Mouse (Mus musculus): ENCODE measurements around the gene Gabra5. TPM values are rescaled to one million over a fixed set of nuclear protein-coding genes. Genes with fewer than 3 reads are reported as not detected.

The Gabra5 gene
- polyA plus RNA-seq, 1 experiment from 2014 or later, result 49.4 TPM

GRCm38 (mm10) chr7:57384112-57384511 lies 125.7 kb downstream of the Gabra5 start:
- 30% methylated on average over 4 of the region's 4 CpGs for WGBS
- Histone ChIP-seq H3K4me1 (replicated peaks) (peaks cover 7% of the 10 kb centered on the region), H3K27ac (replicated peaks) (no peak overlapping the region), H3K4me3 (no peak overlapping the region), H3K9me3 (no peaks in the 10 kb centered on the region), H3K9ac (no peak overlapping the region), H3K4me2 (peak overlapping the region; percentile 33), H3K27me3 (0 out of 2 replicates have a peak, but pooled peaks cover 7% of the 10 kb centered on the region), H3K36me3 (no peaks in the 10 kb centered on the region)
- peak; percentile 66 for ATAC-seq (ENCODE audit: low FRiP score, low read depth)

DNA sequence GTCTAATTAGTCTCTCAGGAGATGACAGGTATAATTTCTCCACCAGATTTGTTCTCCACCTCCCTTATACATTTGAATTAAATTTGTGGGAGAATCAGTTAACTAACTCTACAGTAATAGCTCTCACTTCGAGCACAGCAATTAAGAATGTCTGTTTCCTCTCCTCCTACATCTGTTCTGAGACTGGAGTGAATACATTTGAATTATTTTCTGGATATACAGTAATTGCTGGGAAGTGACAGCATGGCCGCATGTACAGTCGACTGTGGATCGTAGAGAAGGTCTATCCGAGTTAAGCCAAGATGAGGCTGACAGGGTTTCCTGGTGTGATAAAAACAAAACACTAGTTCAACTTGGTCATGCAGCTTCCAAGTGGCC lies 143.9 kb downstream of the Gabra5 start:
- no peak overlapping the region for H3K9ac ChIP-seq
- ATAC-seq (ENCODE audit: low FRiP score, low read depth), result no peak
- H3K4me1 ChIP-seq (replicated peaks), result no peaks in the 10 kb centered on the region
- no peak overlapping the region for H3K27ac ChIP-seq (replicated peaks)
- no peaks in the 10 kb centered on the region for H3K27me3 ChIP-seq
- no peaks in the 10 kb centered on the region for H3K9me3 ChIP-seq
- 82% methylated on average over 5 of the region's 5 CpGs for WGBS
- no peak overlapping the region for H3K4me3 ChIP-seq
- H3K36me3 ChIP-seq, result no peaks in the 10 kb centered on the region
- no peak overlapping the region for H3K4me2 ChIP-seq

GRCm38 (mm10) chr7:57365134-57366012 lies 144.5 kb downstream of the Gabra5 start:
- Histone ChIP-seq H3K4me2 (no peak overlapping the region), H3K9me3 (no peaks in the 10 kb centered on the region), H3K27ac (replicated peaks) (no peak overlapping the region), H3K36me3 (no peaks in the 10 kb centered on the region), H3K4me3 (no peak overlapping the region), H3K27me3 (no peaks in the 10 kb centered on the region), H3K9ac (no peak overlapping the region), H3K4me1 (replicated peaks) (no peaks in the 10 kb centered on the region)
- WGBS, result 82% methylated on average over 5 of the region's 5 CpGs
- ATAC-seq (ENCODE audit: low FRiP score, low read depth), result no peak

DNA sequence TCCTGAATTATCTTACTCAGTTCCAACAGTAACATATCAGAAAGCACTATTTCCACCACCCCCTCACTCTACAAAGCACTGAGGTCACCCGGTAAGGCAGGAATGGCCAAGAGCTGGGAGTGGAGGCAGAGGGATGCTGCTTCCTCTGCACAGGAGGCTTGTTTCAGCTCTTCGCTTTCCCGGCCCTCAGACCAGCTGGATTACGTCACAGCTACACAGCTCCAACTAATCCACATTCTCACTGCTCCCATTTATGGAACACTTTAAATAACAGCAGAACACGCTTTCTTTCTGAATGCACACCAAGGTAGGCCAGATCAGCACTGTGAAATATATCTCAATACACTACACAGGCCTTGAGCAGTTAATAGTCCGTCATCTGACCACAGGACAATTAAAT lies 146.0 kb downstream of the Gabra5 start:
- Histone ChIP-seq H3K4me1 (replicated peaks) (no peaks in the 10 kb centered on the region), H3K9me3 (no peaks in the 10 kb centered on the region), H3K36me3 (no peaks in the 10 kb centered on the region), H3K27me3 (no peaks in the 10 kb centered on the region), H3K4me3 (no peak overlapping the region), H3K9ac (no peak overlapping the region), H3K27ac (replicated peaks) (no peak overlapping the region), H3K4me2 (no peak overlapping the region)
- no peak for ATAC-seq (ENCODE audit: low FRiP score, low read depth)
- WGBS, result 87% methylated on average over 6 of the region's 6 CpGs

- H3K9ac ChIP-seq, result no peak overlapping the region
- H3K27ac ChIP-seq (replicated peaks), result no peak overlapping the region
- no peak overlapping the region for H3K4me2 ChIP-seq
- no peaks in the 10 kb centered on the region for H3K36me3 ChIP-seq
- H3K4me3 ChIP-seq, result no peak overlapping the region
- no peaks in the 10 kb centered on the region for H3K4me1 ChIP-seq (replicated peaks)
- no peaks in the 10 kb centered on the region for H3K9me3 ChIP-seq
- no peaks in the 10 kb centered on the region for H3K27me3 ChIP-seq
- ATAC-seq (ENCODE audit: low FRiP score, low read depth), result no peak
- 31% methylated on average over 6 of the region's 6 CpGs for WGBS
Observed at GRCm38 (mm10) chr7:57357871-57358540, 151.9 kb downstream of the Gabra5 start.

Other genes with a start within 250 kb of the Gabra5 start
- 7.5 and 8.5 TPM in 2 replicates for gene Gabrg3, start 122.9 kb downstream of the Gabra5 start, polyA plus RNA-seq (2015; fragmentation: Nextera tagmentation; extraction: Ambion mirVana)
- gene Gabrb3, start 90.4 kb downstream of the Gabra5 start, polyA plus RNA-seq (2015; fragmentation: Nextera tagmentation; extraction: Ambion mirVana), result 49.4 and 58.9 TPM in 2 replicates

Data from hindbrain, embryonic 15.5 days (tissue).